Comparison of ENCODE assay signal across 38 mouse cellular contexts in the genomic region with DNA sequence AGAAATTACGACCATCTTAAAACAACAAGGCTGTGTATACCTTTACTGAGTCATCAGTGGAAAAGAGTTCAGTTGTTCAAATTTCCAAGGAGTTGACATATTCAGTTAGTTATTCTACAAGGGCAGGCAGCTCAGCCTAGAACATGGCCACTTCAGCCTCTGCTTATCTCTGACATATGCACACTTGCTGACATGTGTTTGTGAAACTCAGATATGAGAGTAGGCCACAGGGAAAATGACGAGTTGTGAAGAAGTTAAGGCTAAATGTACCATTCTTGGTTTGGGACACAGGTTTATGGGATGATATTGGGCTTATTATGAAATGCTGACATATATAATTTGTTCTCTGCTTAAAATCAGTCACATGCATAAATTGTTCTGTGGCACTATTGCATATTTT. TPM values are rescaled to one million over a fixed set of nuclear protein-coding genes. Genes with fewer than 3 reads are reported as not detected.
"Had no signal": no experiment of that assay in that cellular context is flagged by ENCODE, and none has a peak within 500 bp of the region (broad histone marks: within the 10 kb centered on the region; RNA-seq: fewer than 3 reads in every experiment).

No protein-coding gene starts in this region.

- H3K36me3 ChIP-seq: heart, embryonic 10.5 days; heart, embryonic 12.5 days; heart, embryonic 13.5 days; heart, embryonic 15.5 days; hindbrain, embryonic 10.5 days; hindbrain, embryonic 12.5 days; hindbrain, embryonic 13.5 days; hindbrain, embryonic 15.5 days; intestine, embryonic 15.5 days; kidney, embryonic 15.5 days had no signal

- H3K9ac ChIP-seq: heart, embryonic 12.5 days; heart, embryonic 13.5 days; heart, embryonic 15.5 days; hindbrain, embryonic 12.5 days; hindbrain, embryonic 13.5 days; hindbrain, embryonic 14.5 days; hindbrain, embryonic 15.5 days; intestine, embryonic 15.5 days; kidney, embryonic 15.5 days had no signal

- DNase-seq: heart, postnatal 10 days; heart, postnatal 14 days; heart, postnatal 36 days; heart, postnatal 4 days; kidney, adult 11 months; kidney, adult 18-20 months; kidney, adult 2 months; kidney, adult 8-10 months; kidney, adult 9 months; kidney, postnatal 10 days; kidney, postnatal 14 days; kidney, postnatal 25 days; kidney, postnatal 36 days; kidney, postnatal 4 days; layer of hippocampus, adult 9-11 months; layer of hippocampus, postnatal 36 days had no signal

- H3K4me3 ChIP-seq: heart, embryonic 10.5 days; heart, embryonic 12.5 days; heart, embryonic 13.5 days; heart, embryonic 15.5 days; hindbrain, embryonic 10.5 days; hindbrain, embryonic 12.5 days; hindbrain, embryonic 13.5 days; hindbrain, embryonic 15.5 days; intestine, embryonic 15.5 days; kidney, embryonic 15.5 days; layer of hippocampus, adult 2 months; left cerebral cortex, adult 2 months had no signal

- H3K9me3 ChIP-seq: heart, embryonic 10.5 days; heart, embryonic 12.5 days; heart, embryonic 13.5 days; heart, embryonic 15.5 days; hindbrain, embryonic 10.5 days; hindbrain, embryonic 12.5 days; hindbrain, embryonic 13.5 days; hindbrain, embryonic 15.5 days; intestine, embryonic 15.5 days; kidney, embryonic 15.5 days had no signal

- H3K27ac ChIP-seq: heart, embryonic 10.5 days; heart, embryonic 13.5 days; heart, embryonic 15.5 days; hindbrain, embryonic 10.5 days; hindbrain, embryonic 12.5 days; hindbrain, embryonic 13.5 days; hindbrain, embryonic 14.5 days; hindbrain, embryonic 15.5 days; hindbrain, postnatal 0 days; intestine, embryonic 15.5 days; kidney, embryonic 15.5 days; kidney, postnatal 0 days; layer of hippocampus, adult 2 months; left cerebral cortex, adult 2 months had no signal

- H3K4me1 ChIP-seq: heart, embryonic 10.5 days; heart, embryonic 12.5 days; heart, embryonic 13.5 days; heart, embryonic 15.5 days; hindbrain, embryonic 12.5 days; hindbrain, embryonic 13.5 days; hindbrain, embryonic 15.5 days; intestine, embryonic 15.5 days; kidney, embryonic 15.5 days had no signal

- H3K27me3 ChIP-seq: heart, embryonic 12.5 days; heart, embryonic 15.5 days; hindbrain, embryonic 12.5 days; hindbrain, embryonic 13.5 days; hindbrain, embryonic 15.5 days; intestine, embryonic 15.5 days had no signal

RNA-seq across cellular contexts. Expression of gene Cdh7, which starts 7.3 kb away (rescaled TPM):
- total RNA-seq: heart, postnatal 10 days; heart, postnatal 14 days; heart, postnatal 25 days; heart, postnatal 36 days; heart, postnatal 4 days; hematopoietic stem cell, adult 5-6 weeks had no signal
- polyA plus RNA-seq: heart, embryonic 14.5 days; heart, embryonic 15.5 days; heart, embryonic 16.5 days; heart, postnatal 0 days; kidney, adult 2 months; kidney, embryonic 14.5 days; large intestine, adult 2 months had no signal
